Mouse (Mus musculus): ENCODE results near the gene Gmcl1. TPM values are rescaled to one million over a fixed set of nuclear protein-coding genes. Genes with fewer than 3 reads are reported as not detected.

Gene Gmcl1
- total RNA-seq (2021), result 1 to 10 TPM; 4.3 to 5.6 TPM
- long read RNA-seq, experiment 1, transcript Gmcl1-201 (14 exons, 2,949 nt), result major isoform, 9 of 13 reads
- long read RNA-seq, experiment 1, partial matches to known transcripts, result 0 of 13 reads
- long read RNA-seq, experiment 1, other reads (novel, unspliced or antisense), result 4 of 13 reads
- long read RNA-seq, experiment 2, partial matches to known transcripts, result 0 of 12 reads
- long read RNA-seq, experiment 2, other reads (novel, unspliced or antisense), result 9 of 12 reads

- peak; percentile 92 to 96 for DNase-seq
Measured at GRCm38 (mm10) chr6:86733183-86733876, at the start of gene Gmcl1. TSS of gene Gmcl1 (minus strand) at chr6:86733383.

GRCm38 (mm10) chr6:86782342-86782741 lies 49.2 kb upstream of the Gmcl1 start:
- no peak for DNase-seq

GRCm38 (mm10) chr6:86781361-86781957 lies 48.3 kb upstream of the Gmcl1 start:
- peak in 1 of 2 experiments; percentile 13 for DNase-seq

GRCm38 (mm10) chr6:86778910-86779594 lies 45.9 kb upstream of the Gmcl1 start:
- peak in 1 of 2 experiments; percentile 14 for DNase-seq

- no peak for DNase-seq
Measured at GRCm38 (mm10) chr6:86777181-86777580, 44.0 kb upstream of the Gmcl1 start.

- peak in 1 of 2 experiments; percentile 27 for DNase-seq
Measured at GRCm38 (mm10) chr6:86776706-86777071, 43.5 kb upstream of the Gmcl1 start.

GRCm38 (mm10) chr6:86776001-86776705 lies 43.0 kb upstream of the Gmcl1 start:
- DNase-seq, result peak; percentile 81 to 83

GRCm38 (mm10) chr6:86774937-86775336 lies 41.8 kb upstream of the Gmcl1 start:
- DNase-seq, result no peak

- no peak for DNase-seq
Measured at GRCm38 (mm10) chr6:86773830-86774229, 40.6 kb upstream of the Gmcl1 start.

- peak; percentile 64 to 79 for DNase-seq
Measured at GRCm38 (mm10) chr6:86772631-86773030, 39.4 kb upstream of the Gmcl1 start.

GRCm38 (mm10) chr6:86768938-86769337 lies 35.8 kb upstream of the Gmcl1 start:
- DNase-seq, result no peak

- no peak for DNase-seq
Measured at GRCm38 (mm10) chr6:86768186-86768776, 35.1 kb upstream of the Gmcl1 start.

- no peak for DNase-seq
Measured at GRCm38 (mm10) chr6:86767465-86767864, 34.3 kb upstream of the Gmcl1 start.

GRCm38 (mm10) chr6:86765637-86766059 lies 32.5 kb upstream of the Gmcl1 start:
- no peak for DNase-seq

- no peak for DNase-seq
Measured at GRCm38 (mm10) chr6:86754105-86754863, 21.1 kb upstream of the Gmcl1 start.

- no peak for DNase-seq
Measured at GRCm38 (mm10) chr6:86752843-86753485, 19.8 kb upstream of the Gmcl1 start.

- DNase-seq, result no peak
Measured at GRCm38 (mm10) chr6:86750961-86751360, 17.8 kb upstream of the Gmcl1 start.

- no peak for DNase-seq
Measured at GRCm38 (mm10) chr6:86749817-86750216, 16.6 kb upstream of the Gmcl1 start.

- DNase-seq, result peak; percentile 36 to 63
Measured at GRCm38 (mm10) chr6:86747171-86747570, 14.0 kb upstream of the Gmcl1 start.

GRCm38 (mm10) chr6:86740652-86741051 lies 7.5 kb upstream of the Gmcl1 start:
- DNase-seq, result no peak

All from heart, adult 18-20 months (tissue).